ENCODE assay signal across 13 mouse cellular contexts in genomic region chr8:91592436-91593105, GRCm38 (mm10).
A peak's percentile ranks its signal among the peaks of the same experiment; 100 is the strongest.
DNase-seq lines count a peak whose midpoint lies in the region; ATAC-seq and TF ChIP-seq lines count a peak whose summit lies in the region.
"Had no signal": no experiment of that assay in that cellular context is flagged by ENCODE, and none has a peak within 500 bp of the region (broad histone marks: within the 10 kb centered on the region; RNA-seq: fewer than 3 reads in every experiment).

No protein-coding gene starts in this region.

- H3K4me1 ChIP-seq in lung, embryonic 14.5 days (ENCODE audit: insufficient read depth), result peaks cover 8% of the 10 kb centered on the region
- H3K4me1 ChIP-seq in lung, adult 2 months (ENCODE audit: control insufficient read depth, insufficient read depth, low read length), result peaks cover 2% of the 10 kb centered on the region; the same call in 1 of the 2 replicates
- H3K4me1 ChIP-seq in embryonic facial prominence, embryonic 10.5 days, result peaks cover 39% of the 10 kb centered on the region
- peaks cover 22% of the 10 kb centered on the region for H3K4me1 ChIP-seq in embryonic facial prominence, embryonic 15.5 days
- H3K4me1 ChIP-seq in neural tube, embryonic 15.5 days, result peaks cover 21% of the 10 kb centered on the region

- 28% methylated on average over 10 of the region's 10 CpGs for WGBS in lung, embryonic 14.5 days
- 61% methylated on average over 10 of the region's 10 CpGs for WGBS in lung, adult 2 months
- 25% methylated on average over 10 of the region's 10 CpGs for WGBS in embryonic facial prominence, embryonic 10.5 days
- 14% methylated on average over 10 of the region's 10 CpGs for WGBS in embryonic facial prominence, embryonic 15.5 days
- 17% methylated on average over 10 of the region's 10 CpGs for WGBS in neural tube, embryonic 15.5 days

- TF ChIP-seq CTCF in lung, embryonic 14.5 days (IDR thresholded peaks at IDR 0.05; ENCODE audit: low read depth), result no peak
- no peak for TF ChIP-seq CTCF in lung, adult 2 months (IDR thresholded peaks at IDR 0.05; ENCODE audit: insufficient read depth, low read length)

- H3K36me3 ChIP-seq in lung, embryonic 14.5 days (ENCODE audit: insufficient read depth), result no peaks in the 10 kb centered on the region
- no peaks in the 10 kb centered on the region for H3K36me3 ChIP-seq in embryonic facial prominence, embryonic 10.5 days (replicated peaks)
- no peaks in the 10 kb centered on the region for H3K36me3 ChIP-seq in embryonic facial prominence, embryonic 15.5 days
- H3K36me3 ChIP-seq in neural tube, embryonic 15.5 days, result no peaks in the 10 kb centered on the region

- H3K9me3 ChIP-seq in lung, embryonic 14.5 days (ENCODE audit: low read depth, low read length), result no peaks in the 10 kb centered on the region
- no peaks in the 10 kb centered on the region for H3K9me3 ChIP-seq in embryonic facial prominence, embryonic 10.5 days
- no peaks in the 10 kb centered on the region for H3K9me3 ChIP-seq in embryonic facial prominence, embryonic 15.5 days (replicated peaks)
- no peaks in the 10 kb centered on the region for H3K9me3 ChIP-seq in neural tube, embryonic 15.5 days (replicated peaks)

- DNase-seq in lung, embryonic 14.5 days, result no peak
- DNase-seq in lung, adult 2 months, result no peak
- DNase-seq in embryonic facial prominence, embryonic 10.5 days (ENCODE audit: low spot score), result peak; percentile 59
- no peak for DNase-seq in left cerebral cortex, adult 18-20 months (ENCODE audit: low spot score in 2 of 2)
- no peak for DNase-seq in thymus, postnatal 36 days
- DNase-seq: adrenal gland, postnatal 10 days; heart, adult 11 months; heart, postnatal 10 days; right cerebral cortex, postnatal 14 days had no signal

- no peaks in the 10 kb centered on the region for H3K27me3 ChIP-seq in lung, embryonic 14.5 days (ENCODE audit: insufficient read depth, low read length)
- 0 out of 2 replicates have a peak, but pooled peaks cover 4% of the 10 kb centered on the region for H3K27me3 ChIP-seq in embryonic facial prominence, embryonic 10.5 days (replicated peaks; ENCODE audit: low read depth, poor library complexity, severe bottlenecking)
- H3K27me3 ChIP-seq in embryonic facial prominence, embryonic 15.5 days, result no peaks in the 10 kb centered on the region
- 0 out of 2 replicates have a peak, but pooled peaks cover 4% of the 10 kb centered on the region for H3K27me3 ChIP-seq in neural tube, embryonic 15.5 days (replicated peaks)

- no peak for TF ChIP-seq POLR2A in lung, adult 2 months (IDR thresholded peaks at IDR 0.05; ENCODE audit: borderline replicate concordance, extremely low read depth, low read depth, low read length)

- no peak overlapping the region for H3K27ac ChIP-seq in lung, embryonic 14.5 days (ENCODE audit: low read depth)
- peak overlapping the region; percentile 62 for H3K27ac ChIP-seq in embryonic facial prominence, embryonic 10.5 days (replicated peaks)
- H3K27ac ChIP-seq in embryonic facial prominence, embryonic 15.5 days (replicated peaks), result no peak overlapping the region
- H3K27ac ChIP-seq in neural tube, embryonic 15.5 days (replicated peaks), result no peak overlapping the region
- H3K27ac ChIP-seq: layer of hippocampus, adult 2 months; macrophage had no signal

- no peak for ATAC-seq in lung, embryonic 14.5 days (ENCODE audit: insufficient read depth)
- no peak for ATAC-seq in embryonic facial prominence, embryonic 15.5 days (ENCODE audit: insufficient number of reproducible peaks, low FRiP score, low TSS enrichment, low read depth)
- ATAC-seq in neural tube, embryonic 15.5 days (ENCODE audit: low FRiP score), result no peak

- H3K4me2 ChIP-seq in lung, embryonic 14.5 days, result peak overlapping the region; percentile 3
- peak overlapping the region; percentile 35 for H3K4me2 ChIP-seq in embryonic facial prominence, embryonic 15.5 days (replicated peaks)
- peak overlapping the region; percentile 13; the same call in 1 of the 2 replicates for H3K4me2 ChIP-seq in neural tube, embryonic 15.5 days

- H3K9ac ChIP-seq in lung, embryonic 14.5 days, result no peak overlapping the region
- H3K9ac ChIP-seq in embryonic facial prominence, embryonic 15.5 days, result no peak overlapping the region
- no peak overlapping the region for H3K9ac ChIP-seq in neural tube, embryonic 15.5 days (replicated peaks)

- H3K4me3 ChIP-seq in lung, embryonic 14.5 days (ENCODE audit: low read depth, low read length), result no peak overlapping the region
- H3K4me3 ChIP-seq in lung, adult 2 months (replicated peaks; ENCODE audit: extremely low read depth, low read depth, low read length), result no peak overlapping the region
- H3K4me3 ChIP-seq in embryonic facial prominence, embryonic 10.5 days, result 0 out of 2 replicates have a peak overlapping the region, but pooled peaks have one; percentile 1
- H3K4me3 ChIP-seq in embryonic facial prominence, embryonic 15.5 days (replicated peaks), result no peak overlapping the region
- no peak overlapping the region for H3K4me3 ChIP-seq in neural tube, embryonic 15.5 days (replicated peaks)
- H3K4me3 ChIP-seq: layer of hippocampus, adult 2 months had no signal
